Mouse (Mus musculus) cerebellum, adult (tissue): ENCODE results near the gene 2410131K14Rik.

ENCODE experiments used
- ATAC-seq: cut with Nextera tagmentation; 2 replicates; pipeline ENCODE4 v1.9.2; 2017; ENCODE audit warnings: mild to moderate bottlenecking, moderate library complexity, mixed read lengths; ENCODE audit not compliant: insufficient number of reproducible peaks, low FRiP score, low TSS enrichment

Gene 2410131K14Rik

DNA sequence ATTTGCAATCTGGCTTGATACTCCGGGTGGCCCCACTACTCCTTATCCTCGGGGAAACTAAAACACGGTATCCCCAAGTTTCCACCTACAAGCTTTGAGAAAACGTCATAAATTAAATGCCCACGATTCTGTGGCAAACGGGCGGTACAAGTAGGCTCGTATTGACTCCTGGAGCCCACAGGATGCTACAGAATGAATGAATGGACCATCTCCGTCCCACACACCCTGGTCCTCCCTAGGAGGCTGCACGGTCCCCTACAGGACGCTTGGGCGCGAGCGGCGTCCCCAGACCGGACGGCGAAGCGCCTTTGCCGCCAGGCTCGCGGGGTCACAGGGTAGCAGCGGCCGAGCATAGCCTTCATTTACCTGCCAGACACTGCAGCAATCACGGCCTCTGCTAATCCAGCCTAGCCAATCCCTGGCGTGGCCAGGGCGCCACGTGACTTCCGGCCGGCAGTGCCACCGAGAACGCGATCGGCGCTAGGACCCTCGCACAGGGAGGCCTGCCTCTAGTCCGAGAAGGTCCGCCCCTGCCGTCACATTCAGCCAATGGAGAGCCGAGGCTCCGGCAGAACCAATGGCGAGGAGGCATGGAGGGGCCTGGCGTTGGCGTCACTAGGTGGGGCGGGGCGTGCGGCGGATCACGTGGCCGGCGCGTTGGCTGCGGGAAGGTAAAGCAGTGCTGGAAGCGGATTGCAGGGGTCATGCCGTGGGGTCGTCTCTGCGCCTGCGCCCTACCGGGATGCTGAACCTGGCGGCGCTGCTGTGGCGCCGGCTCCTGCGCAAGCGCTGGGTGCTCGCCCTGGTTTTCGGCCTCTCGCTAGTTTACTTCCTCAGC, at the start of gene 2410131K14Rik, which contains the start of gene Rnft2:
Gene 2410131K14Rik (plus strand): TSS at position 622 of the 838 bp plus-strand sequence.
Gene Rnft2 (minus strand): TSS at position 511 of the 838 bp plus-strand sequence.
- peak; percentile 98 for ATAC-seq

- ATAC-seq = no peak
Measured at GRCm38 (mm10) chr5:118197421-118197820, 47.6 kb upstream of the 2410131K14Rik start.

- ATAC-seq = no peak
Measured at GRCm38 (mm10) chr5:118199670-118200069, 45.4 kb upstream of the 2410131K14Rik start.

GRCm38 (mm10) chr5:118204675-118205440, 40.2 kb upstream of the 2410131K14Rik start:
- no peak for ATAC-seq

DNA sequence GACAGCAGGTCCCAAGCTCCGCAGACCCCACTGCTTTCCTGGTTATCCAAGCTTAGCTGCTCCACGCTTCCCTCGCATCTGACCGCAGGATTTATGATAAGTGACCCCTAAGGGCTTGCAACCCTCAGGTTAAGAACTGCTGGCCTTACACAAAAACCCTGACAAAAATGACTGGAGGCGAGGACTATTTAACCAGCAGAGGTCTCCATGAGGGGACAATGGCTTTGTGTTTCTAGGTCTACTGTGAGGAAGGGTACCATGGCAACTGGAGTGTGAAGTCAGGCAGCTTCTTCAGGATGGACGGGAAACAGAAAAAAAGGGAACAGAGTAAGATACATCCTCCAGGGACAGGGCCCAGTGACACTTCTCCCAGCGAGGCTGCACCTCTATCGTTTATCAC, 39.2 kb upstream of the 2410131K14Rik start:
- ATAC-seq = no peak

GRCm38 (mm10) chr5:118214012-118214411, 31.0 kb upstream of the 2410131K14Rik start:
- peak; percentile 45; the same call in 1 of the 2 replicates for ATAC-seq

GRCm38 (mm10) chr5:118214418-118215154, 30.4 kb upstream of the 2410131K14Rik start:
- ATAC-seq = peak; percentile 78

- ATAC-seq = no peak
Measured at GRCm38 (mm10) chr5:118217410-118217809, 27.6 kb upstream of the 2410131K14Rik start.

GRCm38 (mm10) chr5:118223142-118223757, 21.8 kb upstream of the 2410131K14Rik start:
- ATAC-seq = no peak

- ATAC-seq = no peak
Measured at GRCm38 (mm10) chr5:118230071-118230611, 14.9 kb upstream of the 2410131K14Rik start.

- ATAC-seq = peak; percentile 47; the same call in 1 of the 2 replicates
Measured at GRCm38 (mm10) chr5:118236891-118237290, 8.1 kb upstream of the 2410131K14Rik start.

- no peak for ATAC-seq
Measured at GRCm38 (mm10) chr5:118239671-118240070, 5.4 kb upstream of the 2410131K14Rik start.

DNA sequence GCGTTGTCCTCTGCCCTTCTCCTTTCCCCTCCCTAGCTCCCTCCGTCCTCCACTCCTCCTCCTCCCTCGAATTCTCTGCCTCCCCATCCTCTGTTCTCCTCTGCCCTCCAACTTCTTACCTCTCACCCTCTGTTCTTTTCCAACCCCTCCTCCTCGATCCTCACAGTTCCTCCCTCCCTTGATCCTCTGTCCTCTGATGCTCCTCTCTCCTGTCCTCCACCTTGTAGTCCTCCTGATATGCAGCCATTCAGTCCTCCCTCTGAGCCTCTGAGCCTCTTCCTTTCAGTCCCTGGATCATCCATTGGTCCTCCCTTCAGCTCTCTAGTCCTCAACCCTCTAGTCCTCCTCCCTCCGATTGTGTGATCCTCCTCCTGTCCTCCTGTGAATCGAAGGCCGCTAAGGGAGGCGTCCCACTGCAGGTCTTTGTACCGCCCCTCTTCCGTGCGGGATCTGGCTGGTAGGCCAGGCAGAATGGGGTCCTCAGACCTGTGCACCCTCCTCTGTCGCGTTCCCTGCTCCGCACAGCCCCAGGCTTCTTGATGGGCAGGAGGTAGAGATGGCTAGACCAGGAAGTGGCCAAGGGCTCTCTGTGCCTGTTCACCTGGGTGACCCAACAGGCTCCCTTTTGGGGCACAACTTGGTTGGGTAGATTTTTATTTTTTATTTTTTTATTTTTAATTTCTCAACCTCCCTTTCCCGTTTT, 730 bp downstream of the 2410131K14Rik start:
- no peak; the same call in 1 of the 2 replicates for ATAC-seq

- no peak for ATAC-seq
Measured at GRCm38 (mm10) chr5:118247378-118247777, 2.4 kb downstream of the 2410131K14Rik start.

- ATAC-seq = no peak
Measured at GRCm38 (mm10) chr5:118250987-118251386, 6.0 kb downstream of the 2410131K14Rik start.

- ATAC-seq = no peak
Measured at GRCm38 (mm10) chr5:118253551-118253950, 8.5 kb downstream of the 2410131K14Rik start.

GRCm38 (mm10) chr5:118256981-118257380, 12.0 kb downstream of the 2410131K14Rik start:
- no peak for ATAC-seq

DNA sequence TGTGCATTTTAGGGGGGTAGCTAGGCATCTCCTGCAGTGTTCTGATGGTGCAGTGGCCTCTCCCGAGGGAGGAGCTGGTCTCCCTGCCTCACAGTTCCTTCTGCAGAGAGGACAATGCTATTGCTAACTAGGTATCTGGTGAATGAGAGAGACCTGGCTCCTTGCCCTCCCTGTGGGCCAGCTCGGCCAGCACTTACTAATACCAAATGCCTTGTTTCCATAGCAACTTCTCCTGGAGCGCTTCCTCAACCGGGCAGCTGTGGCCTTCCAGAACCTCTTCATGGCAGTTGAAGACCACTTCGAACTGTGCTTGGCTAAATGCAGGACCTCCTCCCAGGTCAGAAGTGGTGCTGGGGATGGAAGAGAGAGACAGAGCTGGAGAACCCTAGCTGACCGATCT, 14.1 kb downstream of the 2410131K14Rik start:
- 0 out of 2 replicates have a peak, but pooled peaks have one; percentile 49 for ATAC-seq

DNA sequence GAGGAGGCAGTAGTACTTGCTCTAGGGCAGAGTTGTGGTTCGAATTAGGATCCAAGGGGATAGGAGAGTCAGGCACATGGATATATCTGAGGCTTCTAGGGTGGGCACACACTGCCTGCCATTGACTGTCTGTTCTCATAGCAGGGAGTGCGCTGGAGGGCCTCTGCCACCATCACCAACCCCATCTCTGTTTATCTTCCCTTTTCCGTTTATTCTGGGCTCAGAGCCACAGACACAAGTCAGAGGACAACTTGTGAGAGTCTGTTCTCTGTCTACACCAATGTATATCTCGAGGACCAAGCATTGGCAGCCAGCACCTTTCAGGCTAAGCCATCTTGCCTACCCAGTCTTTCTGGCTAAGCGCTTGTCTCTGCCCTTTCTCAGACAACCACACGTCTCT, 14.6 kb downstream of the 2410131K14Rik start:
- ATAC-seq = no peak
